Mouse (Mus musculus): ENCODE data around the gene Tubgcp4.

DNA sequence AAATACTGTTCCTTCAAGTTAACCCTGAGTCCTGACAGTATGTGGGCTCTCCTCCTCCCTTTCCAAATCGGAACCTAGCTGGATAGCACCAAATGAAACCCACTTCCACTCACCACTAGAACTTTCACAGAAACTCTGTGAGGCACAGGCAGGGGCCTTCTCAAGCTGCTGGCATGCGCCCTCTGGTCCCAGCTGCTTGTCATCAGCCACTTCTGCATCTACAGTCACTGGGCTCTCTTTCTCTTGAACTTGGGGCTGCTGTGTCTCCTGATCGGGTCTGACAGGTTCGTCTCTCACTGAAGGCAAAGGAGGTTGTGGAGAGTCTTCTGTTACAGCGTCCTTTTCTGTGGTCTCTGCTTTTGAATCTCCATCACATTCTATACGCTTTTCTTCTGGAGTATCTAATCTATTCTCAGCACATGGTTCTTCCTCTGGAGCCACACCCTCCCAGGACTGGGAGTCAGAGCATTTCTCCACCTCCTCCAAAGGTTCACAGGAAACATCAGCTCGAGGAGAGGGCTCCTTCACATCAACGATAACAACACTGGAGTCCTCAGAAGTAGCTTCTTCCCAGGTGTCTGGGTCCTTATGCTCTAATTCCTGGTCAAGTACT lies 65.1 kb downstream of the Tubgcp4 start:
- TF ChIP-seq CTCF (IDR thresholded peaks at IDR 0.05; ENCODE audit: borderline replicate concordance, control insufficient read depth, extremely low read depth, insufficient read depth, low read length, poor library complexity), result no peak
- no peak for TF ChIP-seq POLR2A (IDR thresholded peaks at IDR 0.05; ENCODE audit: control insufficient read depth, extremely low read depth, insufficient read depth, low read length, poor library complexity)

Measured in thymus, adult 2 months (tissue).